In the genomic region with DNA sequence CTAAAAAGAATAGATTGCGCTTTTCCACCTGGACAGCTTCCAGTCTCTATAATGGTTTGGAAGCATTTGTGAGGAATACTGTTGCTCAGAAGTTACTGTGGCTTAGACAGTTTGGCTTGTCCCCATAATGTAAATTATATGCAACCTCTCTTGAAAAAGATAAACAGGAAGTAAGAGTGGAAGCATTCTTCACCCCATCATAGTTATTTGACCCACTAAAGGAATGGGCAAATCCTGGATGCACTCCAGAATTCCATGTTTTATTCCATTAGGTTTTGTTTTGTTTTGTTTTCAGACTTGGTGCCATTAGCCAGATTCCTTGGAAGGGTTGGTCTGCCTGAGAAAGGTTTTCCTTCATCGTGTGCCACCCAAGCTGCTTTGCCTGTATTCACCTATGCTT, we compare ENCODE assay signal across 19 mouse cellular contexts.
"Had no signal": no experiment of that assay in that cellular context is flagged by ENCODE, and none has a peak within 500 bp of the region (broad histone marks: within the 10 kb centered on the region; RNA-seq: fewer than 3 reads in every experiment).

No protein-coding gene starts in this region.

- DNase-seq: lung, adult 2 months; lung, postnatal 4 days; midbrain, embryonic 14.5 days; retina, postnatal 1 day; right cerebral cortex, adult 18-20 months; right cerebral cortex, postnatal 25 days; right cerebral cortex, postnatal 4 days; spleen, adult 18-20 months; thymus, adult 18-20 months; thymus, postnatal 14 days; thymus, postnatal 36 days had no signal

- H3K4me3 ChIP-seq: liver, embryonic 12.5 days; midbrain, embryonic 10.5 days; midbrain, embryonic 12.5 days; myocyte; neural tube, embryonic 13.5 days; neural tube, embryonic 15.5 days had no signal

- H3K27me3 ChIP-seq: neural tube, embryonic 13.5 days; neural tube, embryonic 15.5 days had no signal

- H3K4me2 ChIP-seq: liver, embryonic 12.5 days; midbrain, embryonic 12.5 days; neural tube, embryonic 13.5 days; neural tube, embryonic 15.5 days had no signal

- ATAC-seq: liver, embryonic 12.5 days; midbrain, embryonic 16.5 days had no signal

- H3K9me3 ChIP-seq: liver, embryonic 12.5 days; midbrain, embryonic 10.5 days; midbrain, embryonic 12.5 days; neural tube, embryonic 13.5 days; neural tube, embryonic 15.5 days had no signal

- H3K9ac ChIP-seq: liver, embryonic 12.5 days; liver, embryonic 14.5 days; midbrain, embryonic 12.5 days; neural tube, embryonic 13.5 days; neural tube, embryonic 15.5 days had no signal

- H3K36me3 ChIP-seq: liver, embryonic 12.5 days; midbrain, embryonic 10.5 days; midbrain, embryonic 12.5 days; neural tube, embryonic 13.5 days; neural tube, embryonic 15.5 days had no signal

- H3K4me1 ChIP-seq: neural tube, embryonic 15.5 days had no signal

- H3K27ac ChIP-seq: liver, embryonic 12.5 days; liver, embryonic 14.5 days; midbrain, embryonic 10.5 days; midbrain, embryonic 12.5 days; neural tube, embryonic 13.5 days; neural tube, embryonic 15.5 days had no signal
